Mouse (Mus musculus) brown adipose tissue, adult 24 weeks (tissue): ENCODE measurements around the gene Ccdc6. TPM values are rescaled to one million over a fixed set of nuclear protein-coding genes. Genes with fewer than 3 reads are reported as not detected.
A peak's percentile ranks its signal among the peaks of the same experiment; 100 is the strongest.

Experiments
- H3K27ac ChIP-seq: fragments of 200-500 bp; replicated peaks from 2 replicates; pipeline ENCODE4 v1.5.1; 2012; ENCODE audit warnings: low read depth, mild to moderate bottlenecking, low read length
- H3K4me1 ChIP-seq: fragments of 200-500 bp; 2 replicates; pipeline ENCODE4 v1.6.1; 2012; ENCODE audit warnings: low read length, mixed read lengths; ENCODE audit not compliant: control insufficient read depth, insufficient read depth, insufficient read length
- H3K4me3 ChIP-seq: fragments of 200-500 bp; 2 replicates; pipeline ENCODE4 v1.5.1; 2012; ENCODE audit warnings: low read depth, mild to moderate bottlenecking, low read length, moderate library complexity; ENCODE audit not compliant: insufficient read depth
- polyA plus RNA-seq: library from polyadenylated mRNA; stranded (reverse); fragments of >200 nt; gene quantifications from 2 replicates; pipeline ENCODE4 v1.2.4, GENCODE M21; 2012; ENCODE audit not compliant: missing spikeins, insufficient read depth, insufficient read length

The Ccdc6 gene
- polyA plus RNA-seq, 1 experiment, result 16.1 TPM

DNA sequence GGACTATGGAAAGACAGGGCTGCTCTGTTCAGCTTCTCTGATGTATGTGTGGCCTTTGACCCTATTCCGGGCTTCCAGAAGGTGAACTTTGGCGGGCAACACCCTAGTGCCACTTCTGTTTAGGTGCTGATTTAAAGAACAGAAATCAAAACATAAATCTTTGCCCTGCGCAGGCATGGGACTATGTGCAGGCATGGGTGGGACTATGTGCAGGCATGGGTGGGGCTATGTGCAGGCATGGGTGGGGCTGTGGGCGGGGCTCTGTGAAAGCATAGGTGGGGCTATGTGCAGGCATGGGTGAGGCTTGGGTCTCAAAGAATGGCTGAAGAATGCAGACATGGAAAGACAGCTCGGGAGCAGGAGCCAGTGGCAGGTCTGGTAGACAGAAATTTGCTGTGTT is 13.1 kb downstream of the Ccdc6 start:
- peaks cover 41% of the 10 kb centered on the region for H3K4me1 ChIP-seq
- H3K4me3 ChIP-seq, result no peak overlapping the region
- no peak overlapping the region for H3K27ac ChIP-seq

DNA sequence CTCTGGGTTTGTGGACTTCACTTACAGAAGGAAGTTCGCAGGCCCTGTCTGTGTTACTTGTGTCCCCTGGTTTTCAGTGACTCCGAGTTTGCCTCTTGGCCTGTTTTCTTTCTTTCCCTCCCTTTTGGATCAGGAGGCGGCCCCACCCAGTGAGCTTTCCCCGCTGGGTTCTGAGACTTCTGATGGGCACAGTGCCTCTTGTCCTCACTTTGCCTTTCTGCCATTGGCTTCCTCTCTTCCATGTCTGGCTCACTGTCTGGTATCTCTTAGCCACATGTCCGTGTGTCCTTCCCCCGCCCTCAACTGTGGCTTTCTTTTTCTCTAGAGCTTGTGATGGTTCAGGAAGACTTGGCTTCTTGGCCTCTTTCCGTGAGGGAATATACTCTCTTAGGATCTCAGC is 13.9 kb downstream of the Ccdc6 start:
- Histone ChIP-seq H3K27ac (peak overlapping the region; percentile 26), H3K4me3 (no peak overlapping the region), H3K4me1 (peaks cover 39% of the 10 kb centered on the region)

DNA sequence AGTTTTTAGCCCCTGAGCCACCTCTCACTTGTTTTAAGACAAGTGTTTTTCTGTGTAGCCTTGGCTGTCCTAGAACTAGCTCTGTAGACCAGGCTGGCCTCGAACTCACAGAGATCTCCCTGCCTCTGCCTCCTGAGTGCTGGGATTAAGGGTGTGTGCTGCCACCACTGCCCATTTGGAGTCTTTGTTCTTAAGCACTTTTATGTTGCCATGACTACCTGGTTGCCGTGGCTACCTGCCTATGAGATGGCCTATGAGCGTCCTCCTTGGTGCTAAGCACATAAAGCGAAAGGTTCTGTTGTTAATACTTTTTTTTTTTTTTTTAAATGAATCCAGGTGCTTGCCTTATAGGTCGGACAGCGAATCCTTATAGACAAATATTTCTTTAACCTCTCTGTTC is 14.7 kb downstream of the Ccdc6 start:
- no peak overlapping the region for H3K4me3 ChIP-seq
- H3K27ac ChIP-seq, result no peak overlapping the region
- H3K4me1 ChIP-seq, result peaks cover 33% of the 10 kb centered on the region

DNA sequence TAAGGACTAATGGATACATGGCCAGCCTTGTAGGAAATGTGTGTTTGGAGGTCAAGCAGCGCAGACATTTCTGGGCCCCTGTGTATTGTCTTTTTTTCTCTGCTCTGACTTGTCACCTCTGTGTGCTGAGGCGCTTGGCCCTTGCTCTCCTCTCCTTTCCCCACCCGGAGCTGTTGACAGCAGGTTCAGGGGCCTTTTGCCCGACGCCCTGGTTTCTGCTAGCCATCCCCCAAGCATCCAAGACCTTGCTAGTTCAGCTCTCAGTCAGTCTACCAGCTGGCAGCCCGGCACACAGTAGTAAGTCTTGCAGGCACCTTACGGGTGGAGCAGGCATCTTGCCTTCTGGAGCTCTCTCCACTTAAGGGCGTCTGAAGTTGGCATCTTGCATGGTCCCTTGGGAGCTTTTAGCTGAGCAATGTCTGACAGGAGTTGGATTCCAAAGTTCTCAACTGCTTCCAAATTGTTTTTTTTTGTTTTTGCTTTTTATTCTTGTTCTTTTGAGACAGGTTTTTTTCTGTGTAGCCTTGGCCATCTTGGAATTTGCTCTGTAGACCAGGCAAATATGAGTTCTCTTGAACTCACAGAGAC is 17.2 kb downstream of the Ccdc6 start:
- H3K4me1 ChIP-seq, result peaks cover 24% of the 10 kb centered on the region
- H3K4me3 ChIP-seq, result no peak overlapping the region

DNA sequence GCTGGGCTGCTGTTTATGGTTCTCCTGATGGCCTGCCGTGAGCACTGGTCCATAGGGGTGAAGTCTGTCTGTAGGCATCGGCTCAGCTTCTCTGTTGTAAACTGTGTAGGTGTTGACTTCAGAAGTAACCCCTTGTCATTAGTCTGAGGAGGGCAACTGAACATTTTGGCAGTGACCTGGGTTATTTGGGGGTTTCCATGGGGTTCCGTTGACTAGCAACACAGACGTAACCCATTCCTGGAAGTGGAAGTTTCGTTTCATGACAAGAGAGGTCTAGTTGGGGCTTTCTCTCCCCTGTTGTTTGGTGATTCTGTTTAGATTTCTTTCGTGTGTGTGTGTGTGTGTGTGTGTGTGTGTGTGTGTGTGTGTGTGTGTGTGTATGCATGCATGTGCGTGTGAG is 19.5 kb downstream of the Ccdc6 start:
- no peak overlapping the region for H3K4me3 ChIP-seq
- H3K27ac ChIP-seq, result no peak overlapping the region
- peaks cover 32% of the 10 kb centered on the region for H3K4me1 ChIP-seq

More for the DNA sequence above, 17.2 kb downstream of the Ccdc6 start:
- no peak overlapping the region for H3K27ac ChIP-seq

DNA sequence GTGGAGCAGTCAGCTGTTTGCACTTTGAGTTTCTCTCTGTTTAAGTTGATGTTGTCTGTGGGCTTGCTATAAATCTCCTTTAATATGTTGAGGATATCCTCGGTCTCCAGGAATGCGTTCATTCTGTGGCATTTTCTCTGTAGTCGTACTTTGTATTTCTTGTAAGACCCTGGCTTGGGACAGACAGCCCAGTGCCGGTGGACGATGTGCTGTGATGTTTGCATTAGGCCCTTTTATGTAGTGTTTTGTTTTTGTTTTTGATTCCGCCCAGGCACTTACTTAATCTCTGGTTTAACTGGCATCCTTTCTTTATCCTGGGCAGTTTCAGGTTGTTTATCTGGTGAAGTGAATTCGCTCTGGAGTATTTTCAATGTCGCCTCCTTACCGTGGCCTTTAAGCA is 22.5 kb downstream of the Ccdc6 start:
- Histone ChIP-seq H3K27ac (no peak overlapping the region), H3K4me3 (no peak overlapping the region), H3K4me1 (peaks cover 26% of the 10 kb centered on the region)

DNA sequence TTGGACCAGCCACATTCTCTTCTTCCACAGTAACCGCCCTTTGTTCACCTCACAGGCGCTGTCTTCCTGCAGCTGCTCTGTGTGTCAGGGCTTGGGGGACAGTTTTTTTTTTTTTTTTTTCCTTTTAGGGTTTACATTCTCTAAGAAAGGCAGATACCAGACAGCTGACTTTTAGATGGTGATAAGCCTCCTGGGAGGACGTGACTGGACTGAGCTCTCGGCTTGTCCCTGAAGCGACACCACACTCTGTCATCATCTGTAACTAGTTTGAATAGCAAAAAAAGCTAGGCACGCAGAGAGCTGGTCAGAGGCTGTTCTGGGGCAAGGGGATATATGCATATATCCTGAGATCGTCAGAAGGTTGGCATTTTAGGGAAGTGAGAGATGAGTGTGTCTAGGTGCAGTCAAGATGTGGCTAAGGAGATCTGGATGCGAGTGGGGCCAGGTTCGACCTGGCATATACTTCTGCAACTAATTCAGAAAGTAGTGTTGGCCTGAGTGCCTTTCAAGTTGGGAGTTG is 23.0 kb downstream of the Ccdc6 start:
- H3K4me1 ChIP-seq, result peaks cover 22% of the 10 kb centered on the region
- no peak overlapping the region for H3K27ac ChIP-seq
- no peak overlapping the region for H3K4me3 ChIP-seq

DNA sequence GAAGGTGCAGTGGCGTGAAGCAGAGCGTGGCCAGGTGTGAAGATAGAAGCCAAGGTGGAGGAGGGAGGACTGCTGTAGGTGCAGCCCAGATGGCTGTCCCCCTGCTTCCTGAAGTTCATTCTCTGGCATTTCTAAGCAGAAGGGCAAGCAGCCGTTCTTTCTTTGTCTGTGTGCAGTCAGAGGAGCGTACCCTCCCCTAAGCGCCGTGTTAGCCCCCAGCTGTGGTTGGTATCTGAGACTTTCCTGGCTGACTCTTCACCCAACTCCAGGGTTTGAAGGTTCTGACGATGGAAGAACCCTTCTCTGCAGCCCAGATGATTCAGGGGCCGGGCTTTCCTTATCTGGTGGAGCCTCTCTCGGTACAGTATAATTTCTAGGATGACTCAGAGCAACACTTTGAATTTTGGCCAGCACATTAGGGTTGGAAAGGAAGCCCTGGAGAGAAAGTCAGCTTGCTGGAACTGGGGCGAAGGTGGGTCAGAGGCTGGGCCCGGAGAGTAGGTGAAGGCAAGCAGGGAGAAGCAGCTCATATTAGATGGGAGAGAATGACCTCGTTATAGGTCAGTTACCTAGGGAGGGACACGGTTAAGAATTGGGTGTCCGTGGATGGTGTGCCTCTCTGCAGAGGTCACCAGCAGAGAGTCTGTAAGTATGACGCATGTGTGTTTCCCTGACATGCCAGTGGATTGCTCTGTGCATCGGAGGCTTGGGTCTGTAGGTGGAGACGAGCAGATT is 23.9 kb downstream of the Ccdc6 start:
- Histone ChIP-seq H3K4me1 (peaks cover 21% of the 10 kb centered on the region), H3K4me3 (no peak overlapping the region), H3K27ac (0 out of 2 replicates have a peak overlapping the region, but pooled peaks have one; percentile 43)

DNA sequence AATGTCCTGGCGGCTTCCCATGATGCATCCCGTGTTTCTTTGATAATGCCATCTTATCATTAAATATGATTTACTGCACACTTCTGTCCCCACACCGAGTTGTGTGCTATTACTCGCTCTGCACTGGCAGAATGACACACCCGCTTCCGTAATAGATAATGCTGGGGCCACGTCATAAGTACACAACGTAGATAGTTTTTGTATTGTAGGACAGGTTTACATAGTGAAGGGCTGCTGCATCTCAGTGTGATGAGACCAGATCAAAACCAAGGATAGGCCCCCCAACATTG is 24.4 kb downstream of the Ccdc6 start:
- Histone ChIP-seq H3K4me3 (no peak overlapping the region), H3K4me1 (peaks cover 21% of the 10 kb centered on the region), H3K27ac (no peak overlapping the region)

DNA sequence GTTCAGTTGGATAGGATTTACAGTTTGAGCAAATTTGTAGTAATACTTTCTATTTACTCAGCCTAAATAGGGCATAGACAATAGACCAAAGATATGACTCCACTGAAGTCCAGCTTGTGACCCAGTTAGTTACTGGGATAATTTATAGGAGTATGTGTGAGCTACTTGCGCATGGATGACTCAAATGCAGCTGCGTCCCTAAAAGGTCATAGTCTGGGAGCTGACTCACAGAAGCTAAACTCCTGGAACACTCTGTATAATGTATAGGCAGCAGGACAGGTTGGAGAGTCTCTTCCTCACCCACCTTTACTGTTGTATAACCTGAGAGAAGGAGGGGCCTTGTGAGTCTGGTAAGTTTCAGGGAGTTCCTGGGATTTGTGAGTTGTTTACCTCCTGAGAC is 26.5 kb downstream of the Ccdc6 start:
- no peak overlapping the region for H3K4me3 ChIP-seq
- peaks cover 21% of the 10 kb centered on the region for H3K4me1 ChIP-seq

DNA sequence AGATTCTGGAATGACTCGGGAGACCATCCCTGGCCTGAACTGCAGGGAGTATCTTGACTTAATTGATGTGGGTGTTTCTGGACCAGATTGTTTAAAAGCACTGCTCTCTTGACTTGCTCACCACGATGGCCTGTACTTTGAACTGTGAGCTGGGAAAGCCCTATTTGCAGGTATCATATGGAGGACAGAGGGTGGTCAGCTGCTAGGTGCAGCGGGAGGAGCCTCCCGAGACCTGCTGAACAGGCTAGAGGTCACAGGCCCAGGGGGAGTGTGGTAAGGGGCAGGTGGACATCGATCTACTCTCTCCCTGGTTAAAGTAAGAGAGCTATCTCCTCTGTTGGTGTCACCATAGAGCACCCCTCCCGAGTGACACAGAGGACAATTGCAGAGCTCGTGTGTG is 28.6 kb downstream of the Ccdc6 start:
- Histone ChIP-seq H3K4me1 (peaks cover 8% of the 10 kb centered on the region), H3K27ac (no peak overlapping the region), H3K4me3 (no peak overlapping the region)

More for the DNA sequence above, 26.5 kb downstream of the Ccdc6 start:
- no peak overlapping the region for H3K27ac ChIP-seq

DNA sequence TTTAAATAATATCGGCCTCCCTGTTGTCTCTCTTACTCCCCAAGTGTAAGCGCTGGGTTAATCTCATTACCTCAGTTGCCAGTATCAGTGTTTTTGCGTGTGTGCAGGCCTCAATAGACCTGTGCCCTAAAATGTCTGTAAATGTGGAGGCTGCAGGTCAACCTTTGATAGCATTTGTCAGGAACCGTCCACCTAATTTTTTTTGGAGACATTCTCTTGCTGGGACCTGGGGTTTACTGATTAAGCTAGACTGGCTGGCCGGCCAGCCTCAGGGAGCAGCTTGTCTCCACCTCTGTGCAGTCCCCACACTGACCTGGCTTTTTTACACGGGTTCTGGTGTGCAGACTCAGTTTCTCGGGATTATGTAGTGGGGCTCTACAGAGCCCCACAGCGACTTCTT is 30.4 kb downstream of the Ccdc6 start:
- Histone ChIP-seq H3K4me1 (peaks cover 11% of the 10 kb centered on the region), H3K4me3 (no peak overlapping the region), H3K27ac (no peak overlapping the region)

DNA sequence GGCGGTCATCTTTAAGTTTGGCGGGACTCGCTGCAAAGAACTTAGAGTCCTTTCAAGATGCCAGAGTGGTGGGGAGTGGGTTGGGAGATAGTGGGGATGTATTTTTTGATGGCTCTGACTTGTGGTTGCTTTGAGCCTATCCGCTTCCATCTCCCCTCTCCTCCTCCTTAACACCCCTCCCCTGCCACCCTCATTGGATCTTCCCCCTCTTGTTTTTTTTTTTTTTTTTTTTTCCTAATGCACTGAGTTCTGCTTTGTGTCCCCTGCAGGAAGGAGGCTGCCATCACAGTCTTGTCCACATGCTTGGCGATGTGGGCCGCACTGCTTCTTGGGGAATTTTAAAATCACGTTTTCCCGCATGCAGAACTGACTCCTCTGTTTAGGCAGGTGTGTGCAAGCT is 31.5 kb downstream of the Ccdc6 start:
- Histone ChIP-seq H3K4me1 (peaks cover 14% of the 10 kb centered on the region), H3K4me3 (no peak overlapping the region), H3K27ac (no peak overlapping the region)

DNA sequence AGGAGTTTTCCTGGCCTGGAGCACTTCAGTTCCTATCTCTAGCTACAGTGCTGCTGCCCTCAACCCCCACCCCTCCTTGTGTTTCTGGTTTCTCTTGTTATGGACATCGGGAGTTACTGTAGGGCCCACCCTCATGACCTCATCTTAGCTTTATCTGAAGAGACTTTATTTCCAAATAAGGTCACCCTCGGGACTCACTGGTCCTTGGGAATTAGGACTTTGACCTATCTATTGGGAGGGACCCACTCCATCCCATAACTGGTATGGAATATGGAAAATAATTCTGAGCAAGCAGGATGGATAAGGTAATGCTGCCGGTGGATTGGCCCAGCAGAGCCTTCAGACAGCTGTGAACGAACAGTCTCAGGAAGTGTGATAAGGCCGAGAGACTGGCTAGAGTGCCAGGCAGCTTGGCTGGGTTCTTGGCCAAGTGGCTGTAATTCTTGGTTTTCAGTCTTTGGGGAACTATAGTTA is 35.2 kb downstream of the Ccdc6 start:
- Histone ChIP-seq H3K4me1 (peaks cover 14% of the 10 kb centered on the region), H3K27ac (no peak overlapping the region), H3K4me3 (no peak overlapping the region)

DNA sequence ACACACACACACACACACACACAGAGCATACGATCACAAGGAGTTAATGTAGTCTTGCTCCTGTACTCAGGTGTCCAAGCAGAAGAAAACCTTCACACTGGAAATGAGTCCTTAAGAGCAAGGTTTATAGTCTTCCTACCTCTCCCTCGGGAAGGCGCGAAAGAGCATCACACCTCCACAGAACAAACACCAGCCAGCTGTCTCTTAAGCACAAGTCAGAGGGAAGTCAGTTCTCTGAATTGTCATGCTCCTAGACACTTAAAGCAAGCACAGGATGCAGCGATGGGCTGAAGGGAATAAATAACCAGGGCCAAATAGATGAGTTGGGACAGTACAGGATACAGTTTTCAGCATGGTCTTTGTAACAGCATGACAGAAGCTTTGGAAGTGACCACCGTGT is 35.8 kb downstream of the Ccdc6 start:
- Histone ChIP-seq H3K4me3 (no peak overlapping the region), H3K27ac (no peak overlapping the region), H3K4me1 (peaks cover 14% of the 10 kb centered on the region)

DNA sequence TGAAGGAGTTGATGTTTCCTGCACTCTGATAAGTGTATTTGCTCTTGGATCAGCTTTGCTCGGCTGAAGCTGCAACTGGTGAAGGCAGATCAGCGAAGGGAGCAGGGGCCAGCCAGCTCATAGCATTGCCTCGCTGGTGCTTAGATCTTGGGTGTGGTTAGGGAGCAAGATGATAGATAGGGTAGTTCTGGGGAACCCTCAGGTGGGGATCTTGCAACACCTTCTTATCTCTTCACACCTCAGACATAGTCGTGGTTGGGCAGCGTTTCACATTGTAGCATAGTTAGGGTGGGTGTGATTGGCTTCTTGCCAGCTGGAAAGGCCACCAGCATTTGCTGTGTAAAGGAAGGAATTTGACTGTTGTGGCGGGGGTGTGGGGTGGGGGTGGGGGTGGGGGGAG is 36.3 kb downstream of the Ccdc6 start:
- Histone ChIP-seq H3K4me1 (peaks cover 14% of the 10 kb centered on the region), H3K27ac (no peak overlapping the region), H3K4me3 (no peak overlapping the region)
